Mouse (Mus musculus): ENCODE results near the gene Gm20388. TPM values are rescaled to one million over a fixed set of nuclear protein-coding genes. Genes with fewer than 3 reads are reported as not detected.

Gm20388 gene
- polyA plus RNA-seq, 1 experiment from 2014 or later = not detected

GRCm38 (mm10) chr8:120150028-120150427 lies 239.4 kb downstream of the Gm20388 start:
- WGBS = 78% methylated on average over 12 of the region's 12 CpGs
- Histone ChIP-seq H3K36me3 (no peaks in the 10 kb centered on the region), H3K4me1 (peaks cover 15% of the 10 kb centered on the region), H3K9ac (no peak overlapping the region), H3K4me3 (no peak overlapping the region), H3K4me2 (no peak overlapping the region), H3K9me3 (no peaks in the 10 kb centered on the region), H3K27me3 (no peaks in the 10 kb centered on the region), H3K27ac (no peak overlapping the region)
- ATAC-seq (ENCODE audit: insufficient number of reproducible peaks, insufficient read depth, low FRiP score, low TSS enrichment, low read depth) = no peak

GRCm38 (mm10) chr8:120151151-120151550 lies 240.5 kb downstream of the Gm20388 start:
- Histone ChIP-seq H3K36me3 (no peaks in the 10 kb centered on the region), H3K4me3 (no peak overlapping the region), H3K27ac (no peak overlapping the region), H3K9me3 (no peaks in the 10 kb centered on the region), H3K4me1 (peaks cover 15% of the 10 kb centered on the region), H3K27me3 (no peaks in the 10 kb centered on the region), H3K4me2 (no peak overlapping the region), H3K9ac (no peak overlapping the region)
- no peak for ATAC-seq (ENCODE audit: insufficient number of reproducible peaks, insufficient read depth, low FRiP score, low TSS enrichment, low read depth)
- WGBS = 51% methylated on average over 9 of the region's 9 CpGs

GRCm38 (mm10) chr8:120152636-120153035 lies 242.0 kb downstream of the Gm20388 start:
- Histone ChIP-seq H3K27ac (no peak overlapping the region; the same call in 1 of the 2 replicates), H3K4me3 (no peak overlapping the region), H3K36me3 (no peaks in the 10 kb centered on the region), H3K4me2 (no peak overlapping the region), H3K9me3 (no peaks in the 10 kb centered on the region), H3K27me3 (no peaks in the 10 kb centered on the region), H3K4me1 (peaks cover 18% of the 10 kb centered on the region), H3K9ac (no peak overlapping the region)
- no peak for ATAC-seq (ENCODE audit: insufficient number of reproducible peaks, insufficient read depth, low FRiP score, low TSS enrichment, low read depth)
- WGBS = 53% methylated on average over 7 of the region's 7 CpGs

- ATAC-seq (ENCODE audit: insufficient number of reproducible peaks, insufficient read depth, low FRiP score, low TSS enrichment, low read depth) = no peak
- Histone ChIP-seq H3K9ac (no peak overlapping the region), H3K9me3 (no peaks in the 10 kb centered on the region), H3K27me3 (0 out of 2 replicates have a peak, but pooled peaks cover 6% of the 10 kb centered on the region), H3K4me1 (peaks cover 10% of the 10 kb centered on the region; the same call in 1 of the 2 replicates), H3K4me3 (no peak overlapping the region), H3K4me2 (no peak overlapping the region), H3K36me3 (no peaks in the 10 kb centered on the region), H3K27ac (no peak overlapping the region)
- WGBS = 76% methylated on average over 8 of the region's 8 CpGs
Observed at GRCm38 (mm10) chr8:120160366-120160765, 249.7 kb downstream of the Gm20388 start.

GRCm38 (mm10) chr8:120161658-120162403 lies 251.2 kb downstream of the Gm20388 start:
- ATAC-seq (ENCODE audit: insufficient number of reproducible peaks, insufficient read depth, low FRiP score, low TSS enrichment, low read depth) = no peak
- no peak overlapping the region for H3K4me3 ChIP-seq
- H3K27ac ChIP-seq = no peak overlapping the region
- H3K4me1 ChIP-seq = 0 out of 2 replicates have a peak, but pooled peaks cover 7% of the 10 kb centered on the region
- no peaks in the 10 kb centered on the region for H3K36me3 ChIP-seq
- H3K9me3 ChIP-seq = no peaks in the 10 kb centered on the region
- H3K4me2 ChIP-seq = no peak overlapping the region
- 79% methylated on average over 16 of the region's 16 CpGs for WGBS
- no peak overlapping the region for H3K9ac ChIP-seq
- H3K27me3 ChIP-seq = 0 out of 2 replicates have a peak, but pooled peaks cover 11% of the 10 kb centered on the region

GRCm38 (mm10) chr8:120162404-120162752 lies 251.7 kb downstream of the Gm20388 start:
- H3K27me3 ChIP-seq = 0 out of 2 replicates have a peak, but pooled peaks cover 17% of the 10 kb centered on the region
- 85% methylated on average over 5 of the region's 5 CpGs for WGBS
- H3K4me2 ChIP-seq = no peak overlapping the region
- H3K4me1 ChIP-seq = 0 out of 2 replicates have a peak, but pooled peaks cover 7% of the 10 kb centered on the region
- no peaks in the 10 kb centered on the region for H3K9me3 ChIP-seq
- H3K36me3 ChIP-seq = no peaks in the 10 kb centered on the region
- ATAC-seq (ENCODE audit: insufficient number of reproducible peaks, insufficient read depth, low FRiP score, low TSS enrichment, low read depth) = no peak
- H3K9ac ChIP-seq = no peak overlapping the region
- H3K27ac ChIP-seq = no peak overlapping the region
- H3K4me3 ChIP-seq = no peak overlapping the region

GRCm38 (mm10) chr8:120163376-120163775 lies 252.7 kb downstream of the Gm20388 start:
- no peak for ATAC-seq (ENCODE audit: insufficient number of reproducible peaks, insufficient read depth, low FRiP score, low TSS enrichment, low read depth)
- Histone ChIP-seq H3K4me3 (no peak overlapping the region), H3K27ac (no peak overlapping the region), H3K9me3 (no peaks in the 10 kb centered on the region), H3K4me2 (no peak overlapping the region), H3K36me3 (no peaks in the 10 kb centered on the region), H3K27me3 (peaks cover 24% of the 10 kb centered on the region; the same call in 1 of the 2 replicates), H3K4me1 (peaks cover 15% of the 10 kb centered on the region), H3K9ac (no peak overlapping the region)
- WGBS = 66% methylated on average over 8 of the region's 8 CpGs

GRCm38 (mm10) chr8:120164026-120164425 lies 253.4 kb downstream of the Gm20388 start:
- peaks cover 15% of the 10 kb centered on the region for H3K4me1 ChIP-seq
- no peak overlapping the region for H3K4me3 ChIP-seq
- H3K4me2 ChIP-seq = no peak overlapping the region
- H3K36me3 ChIP-seq = no peaks in the 10 kb centered on the region
- peaks cover 30% of the 10 kb centered on the region for H3K27me3 ChIP-seq
- ATAC-seq (ENCODE audit: insufficient number of reproducible peaks, insufficient read depth, low FRiP score, low TSS enrichment, low read depth) = no peak
- 78% methylated on average over 5 of the region's 5 CpGs for WGBS
- H3K9ac ChIP-seq = no peak overlapping the region
- H3K27ac ChIP-seq = no peak overlapping the region
- H3K9me3 ChIP-seq = no peaks in the 10 kb centered on the region

- ATAC-seq (ENCODE audit: insufficient number of reproducible peaks, insufficient read depth, low FRiP score, low TSS enrichment, low read depth) = no peak
- no peak overlapping the region for H3K27ac ChIP-seq
- no peak overlapping the region for H3K9ac ChIP-seq
- peaks cover 9% of the 10 kb centered on the region for H3K4me1 ChIP-seq
- WGBS = 85% methylated on average over 8 of the region's 8 CpGs
- H3K9me3 ChIP-seq = no peaks in the 10 kb centered on the region
- peaks cover 31% of the 10 kb centered on the region for H3K27me3 ChIP-seq
- H3K4me2 ChIP-seq = no peak overlapping the region
- no peak overlapping the region for H3K4me3 ChIP-seq
- no peaks in the 10 kb centered on the region for H3K36me3 ChIP-seq
Observed at GRCm38 (mm10) chr8:120167136-120167535, 256.5 kb downstream of the Gm20388 start.

- Histone ChIP-seq H3K27me3 (peaks cover 30% of the 10 kb centered on the region), H3K27ac (no peak overlapping the region), H3K9ac (no peak overlapping the region), H3K4me3 (no peak overlapping the region), H3K9me3 (no peaks in the 10 kb centered on the region), H3K4me2 (no peak overlapping the region), H3K36me3 (no peaks in the 10 kb centered on the region), H3K4me1 (peaks cover 9% of the 10 kb centered on the region)
- 39% methylated on average over 5 of the region's 5 CpGs for WGBS
- 0 out of 2 replicates have a peak, but pooled peaks have one; percentile 43 for ATAC-seq (ENCODE audit: insufficient number of reproducible peaks, insufficient read depth, low FRiP score, low TSS enrichment, low read depth)
Observed at GRCm38 (mm10) chr8:120167821-120168220, 257.2 kb downstream of the Gm20388 start.

- WGBS = 35% methylated on average over 8 of the region's 8 CpGs
- ATAC-seq (ENCODE audit: insufficient number of reproducible peaks, insufficient read depth, low FRiP score, low TSS enrichment, low read depth) = no peak
- Histone ChIP-seq H3K27ac (no peak overlapping the region), H3K9me3 (no peaks in the 10 kb centered on the region), H3K4me1 (peaks cover 9% of the 10 kb centered on the region), H3K4me3 (no peak overlapping the region), H3K4me2 (no peak overlapping the region), H3K27me3 (peaks cover 33% of the 10 kb centered on the region), H3K9ac (no peak overlapping the region), H3K36me3 (no peaks in the 10 kb centered on the region)
Observed at GRCm38 (mm10) chr8:120169119-120169518, 258.5 kb downstream of the Gm20388 start.

- Histone ChIP-seq H3K36me3 (no peaks in the 10 kb centered on the region), H3K9me3 (no peaks in the 10 kb centered on the region), H3K9ac (no peak overlapping the region), H3K4me2 (no peak overlapping the region), H3K4me3 (no peak overlapping the region), H3K27me3 (peaks cover 55% of the 10 kb centered on the region), H3K4me1 (peaks cover 20% of the 10 kb centered on the region), H3K27ac (no peak overlapping the region)
- WGBS = 74% methylated on average over 1 of the region's 1 CpGs
- ATAC-seq (ENCODE audit: insufficient number of reproducible peaks, insufficient read depth, low FRiP score, low TSS enrichment, low read depth) = no peak
Observed at GRCm38 (mm10) chr8:120173195-120173594, 262.6 kb downstream of the Gm20388 start.
